Mouse (Mus musculus) right cerebral cortex, postnatal 14 days (tissue): ENCODE results near the gene Bub1b.

Source experiments
- DNase-seq: peaks from one replicate; pipeline ENCODE4 v3.0.0; 2022

The Bub1b gene

GRCm38 (mm10) chr2:118667181-118667580 is 69.2 kb downstream of the Bub1b start:
- no peak for DNase-seq

- DNase-seq, result no peak
Measured at GRCm38 (mm10) chr2:118669245-118669644, 71.2 kb downstream of the Bub1b start.

- no peak for DNase-seq
Measured at GRCm38 (mm10) chr2:118669785-118670184, 71.8 kb downstream of the Bub1b start.

- no peak for DNase-seq
Measured at GRCm38 (mm10) chr2:118671728-118672127, 73.7 kb downstream of the Bub1b start.

GRCm38 (mm10) chr2:118673686-118674465 is 75.9 kb downstream of the Bub1b start:
- no peak for DNase-seq

- no peak for DNase-seq
Measured at GRCm38 (mm10) chr2:118674500-118674899, 76.5 kb downstream of the Bub1b start.

GRCm38 (mm10) chr2:118676839-118677741 is 79.1 kb downstream of the Bub1b start:
- DNase-seq, result peak; percentile 61

- no peak for DNase-seq
Measured at GRCm38 (mm10) chr2:118677817-118678216, 79.8 kb downstream of the Bub1b start.

- no peak for DNase-seq
Measured at GRCm38 (mm10) chr2:118679577-118679976, 81.6 kb downstream of the Bub1b start.

- DNase-seq, result no peak
Measured at GRCm38 (mm10) chr2:118680926-118681325, 82.9 kb downstream of the Bub1b start.

GRCm38 (mm10) chr2:118682544-118683260 is 84.7 kb downstream of the Bub1b start:
- DNase-seq, result no peak

- DNase-seq, result no peak
Measured at GRCm38 (mm10) chr2:118685088-118685487, 87.1 kb downstream of the Bub1b start.

- DNase-seq, result no peak
Measured at GRCm38 (mm10) chr2:118686693-118687092, 88.7 kb downstream of the Bub1b start.

GRCm38 (mm10) chr2:118687791-118688190 is 89.8 kb downstream of the Bub1b start:
- DNase-seq, result no peak

- no peak for DNase-seq
Measured at GRCm38 (mm10) chr2:118689875-118690274, 91.9 kb downstream of the Bub1b start.
